Mouse (Mus musculus) CD4-positive helper T cell, adult 2 months (primary cell): Measurements from ENCODE around the gene Slc6a5.

Experiments
- DNase-seq: peaks from one replicate; pipeline ENCODE4 v3.0.0-alpha.2; 2012; ENCODE audit warnings: low read depth, missing footprints, low spot score

The Slc6a5 gene

DNA sequence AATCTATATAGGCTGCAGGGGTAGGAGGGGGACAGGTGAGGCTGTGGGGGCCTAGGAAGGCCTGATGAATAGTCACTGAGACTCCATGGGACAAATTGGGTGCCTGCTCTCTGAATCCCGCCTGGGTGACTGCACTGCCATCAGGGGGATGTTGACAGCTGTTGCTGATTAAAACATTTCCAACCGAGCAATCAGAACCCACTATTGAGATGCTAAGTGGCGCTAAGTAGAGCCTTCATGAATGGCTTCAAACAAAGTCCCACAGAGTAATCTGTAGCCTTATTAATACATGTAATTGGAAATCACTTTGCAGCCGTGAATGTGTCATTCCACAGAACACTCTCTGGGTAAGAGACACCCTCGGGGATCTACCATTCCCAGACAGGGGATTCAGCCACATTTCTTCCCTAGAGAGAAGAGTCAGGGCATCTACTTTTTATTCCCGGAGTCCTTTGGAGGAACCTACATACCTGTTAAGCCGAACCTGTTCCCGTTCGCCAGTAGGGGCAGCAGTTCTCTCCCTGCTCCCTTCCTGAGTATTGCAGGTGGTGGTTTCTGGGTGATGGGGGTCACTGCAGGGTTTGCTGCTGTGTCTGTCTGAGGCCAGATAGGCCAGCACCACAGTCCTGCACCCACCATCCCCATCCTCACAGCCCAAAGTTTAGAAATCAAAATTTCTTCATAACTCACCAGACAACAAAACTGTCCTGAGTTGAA lies 71.7 kb downstream of the Slc6a5 start:
- no peak for DNase-seq

- no peak for DNase-seq
Measured at GRCm38 (mm10) chr7:49984698-49985097, 74.8 kb downstream of the Slc6a5 start.

DNA sequence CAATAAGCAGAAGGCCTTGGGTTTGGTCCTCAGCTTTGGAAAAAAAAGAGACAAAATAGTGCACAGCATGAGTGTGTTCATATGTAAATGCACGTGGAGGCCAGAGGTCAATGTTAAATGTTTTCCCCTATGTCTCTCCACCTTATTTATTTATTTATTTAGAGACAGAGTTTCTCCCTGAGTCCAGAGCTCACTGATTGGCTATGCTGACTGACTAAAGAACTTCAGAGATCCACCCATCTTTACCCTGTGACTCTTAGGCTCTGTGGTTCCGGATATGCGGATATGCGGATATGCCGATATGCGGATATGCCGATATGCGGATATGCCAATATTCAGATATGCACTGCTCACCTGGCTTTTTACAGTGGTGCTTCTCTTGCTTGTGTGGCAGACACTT lies 76.0 kb downstream of the Slc6a5 start:
- DNase-seq: no peak

DNA sequence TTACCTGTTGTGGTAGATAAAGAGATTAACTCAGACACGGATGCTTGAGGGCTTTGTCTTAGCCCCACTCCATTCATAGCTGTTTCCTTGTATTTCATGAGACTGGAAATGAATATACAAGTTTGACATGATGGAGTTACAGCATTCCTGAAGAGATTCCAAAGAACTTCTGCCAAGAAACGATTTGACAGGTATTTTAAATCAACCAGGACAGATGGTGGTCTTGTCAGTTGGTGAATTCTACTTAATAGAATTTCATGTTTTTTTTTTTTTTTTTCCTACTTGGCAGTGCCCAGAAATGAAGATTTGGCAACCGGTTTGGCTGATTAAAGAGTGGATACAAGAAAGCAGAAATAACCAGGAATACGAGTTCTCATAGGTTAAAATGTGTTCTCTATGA lies 89.4 kb downstream of the Slc6a5 start:
- no peak for DNase-seq

GRCm38 (mm10) chr7:50005268-50005667 lies 95.3 kb downstream of the Slc6a5 start:
- DNase-seq: no peak
